In genomic region chr7:113766498-113766941, GRCm38 (mm10) we compare ENCODE assay signal across 9 mouse cellular contexts. TPM values are rescaled to one million over a fixed set of nuclear protein-coding genes. Genes with fewer than 3 reads are reported as not detected.
DNase-seq lines count a peak whose midpoint lies in the region; ATAC-seq and TF ChIP-seq lines count a peak whose summit lies in the region.
"Had no signal": no experiment of that assay in that cellular context is flagged by ENCODE, and none has a peak within 500 bp of the region (broad histone marks: within the 10 kb centered on the region; RNA-seq: fewer than 3 reads in every experiment).

No protein-coding gene starts in this region.

- no peaks in the 10 kb centered on the region for H3K4me1 ChIP-seq in ES-Bruce4 (ENCODE audit: control insufficient read depth, insufficient read depth, low read length)
- peaks cover 20% of the 10 kb centered on the region; the same call in 1 of the 2 replicates for H3K4me1 ChIP-seq in embryonic facial prominence, embryonic 12.5 days
- peaks cover 3% of the 10 kb centered on the region; the same call in 1 of the 2 replicates for H3K4me1 ChIP-seq in hindbrain, embryonic 11.5 days (replicated peaks; ENCODE audit: control insufficient read depth, insufficient read depth, low read length)
- H3K4me1 ChIP-seq in liver, postnatal 0 days (ENCODE audit: insufficient read depth) = no peaks in the 10 kb centered on the region; the same call in 1 of the 2 replicates
- H3K4me1 ChIP-seq in small intestine, adult 2 months (ENCODE audit: control insufficient read depth, insufficient read depth, insufficient read length, low read length) = peaks cover 9% of the 10 kb centered on the region; the same call in 1 of the 2 replicates

- H3K9ac ChIP-seq in ES-Bruce4 (ENCODE audit: low read depth, poor library complexity, severe bottlenecking) = peak overlapping the region; percentile 7
- H3K9ac ChIP-seq in embryonic facial prominence, embryonic 12.5 days = peak overlapping the region; percentile 58
- H3K9ac ChIP-seq in hindbrain, embryonic 11.5 days (ENCODE audit: low read depth, low read length) = peak overlapping the region; percentile 58
- no peak overlapping the region for H3K9ac ChIP-seq in liver, postnatal 0 days (replicated peaks)

- peak; percentile 24; the same call in 1 of the 2 replicates for ATAC-seq in embryonic facial prominence, embryonic 12.5 days (ENCODE audit: insufficient number of reproducible peaks, insufficient read depth, low FRiP score, low TSS enrichment)
- peak; percentile 70 for ATAC-seq in hindbrain, embryonic 11.5 days (ENCODE audit: low FRiP score)
- ATAC-seq in liver, postnatal 0 days = no peak

- no peak overlapping the region for H3K27ac ChIP-seq in ES-Bruce4 (ENCODE audit: insufficient read depth, low read length)
- H3K27ac ChIP-seq in embryonic facial prominence, embryonic 12.5 days = no peak overlapping the region
- H3K27ac ChIP-seq in hindbrain, embryonic 11.5 days (ENCODE audit: low read depth, low read length) = 0 out of 2 replicates have a peak overlapping the region, but pooled peaks have one; percentile 11
- H3K27ac ChIP-seq in liver, postnatal 0 days (ENCODE audit: low read depth) = no peak overlapping the region
- no peak overlapping the region for H3K27ac ChIP-seq in small intestine, adult 2 months (ENCODE audit: insufficient read depth, low read depth, low read length)

- H3K36me3 ChIP-seq in ES-Bruce4 (ENCODE audit: control insufficient read depth, insufficient read depth, low read length, poor library complexity, severe bottlenecking) = no peaks in the 10 kb centered on the region
- no peaks in the 10 kb centered on the region for H3K36me3 ChIP-seq in embryonic facial prominence, embryonic 12.5 days
- H3K36me3 ChIP-seq in hindbrain, embryonic 11.5 days (ENCODE audit: control insufficient read depth, insufficient read depth, low read length) = no peaks in the 10 kb centered on the region
- no peaks in the 10 kb centered on the region for H3K36me3 ChIP-seq in liver, postnatal 0 days (replicated peaks; ENCODE audit: insufficient read depth, low read length)
- no peaks in the 10 kb centered on the region for H3K36me3 ChIP-seq in small intestine, adult 2 months (ENCODE audit: control insufficient read depth, insufficient read depth, low read length)

- no peak for TF ChIP-seq EP300 in ES-Bruce4 (IDR thresholded peaks at IDR 0.05; ENCODE audit: insufficient read depth, low read depth, low read length)
- TF ChIP-seq EP300 in liver, postnatal 0 days (IDR thresholded peaks at IDR 0.05; ENCODE audit: low read depth) = no peak

- no peak for TF ChIP-seq CTCF in ES-Bruce4 (IDR thresholded peaks at IDR 0.05; ENCODE audit: low read depth, low read length)
- TF ChIP-seq CTCF in liver, postnatal 0 days (IDR thresholded peaks at IDR 0.05; ENCODE audit: low read depth) = no peak
- no peak for TF ChIP-seq CTCF in small intestine, adult 2 months (IDR thresholded peaks at IDR 0.05; ENCODE audit: extremely low read depth, insufficient read length, insufficient replicate concordance, low read depth, low read length)

- peak; percentile 90 for DNase-seq in heart, adult 11 months
- DNase-seq in heart, adult 8-10 months (ENCODE audit: low spot score) = no peak
- DNase-seq in hindbrain, embryonic 11.5 days (ENCODE audit: low spot score) = peak; percentile 51
- no peak for DNase-seq in liver, postnatal 0 days
- DNase-seq in gastrocnemius, adult 18-20 months (ENCODE audit: low spot score) = no peak

- under 1% methylated on average over 27 of the region's 27 CpGs for WGBS in embryonic facial prominence, embryonic 12.5 days
- WGBS in hindbrain, embryonic 11.5 days = under 1% methylated on average over 27 of the region's 27 CpGs
- 2% methylated on average over 27 of the region's 27 CpGs for WGBS in liver, postnatal 0 days (ENCODE audit: insufficient replicate concordance)
- WGBS in small intestine, adult 2 months = 3% methylated on average over 27 of the region's 27 CpGs

- H3K4me3 ChIP-seq in ES-Bruce4 (ENCODE audit: low read depth, low read length) = peak overlapping the region; percentile 67
- peak overlapping the region; percentile 53 for H3K4me3 ChIP-seq in embryonic facial prominence, embryonic 12.5 days
- H3K4me3 ChIP-seq in hindbrain, embryonic 11.5 days (ENCODE audit: low read depth, low read length) = peak overlapping the region; percentile 50
- H3K4me3 ChIP-seq in liver, postnatal 0 days (ENCODE audit: low read depth, low read length) = peak overlapping the region; percentile 29; the same call in 1 of the 2 replicates
- peak overlapping the region; percentile 56 for H3K4me3 ChIP-seq in small intestine, adult 2 months (ENCODE audit: low read depth, low read length)

- no peaks in the 10 kb centered on the region; the same call in 1 of the 2 replicates for H3K9me3 ChIP-seq in ES-Bruce4 (replicated peaks; ENCODE audit: control insufficient read depth, insufficient read depth, low read length, poor library complexity, severe bottlenecking)
- H3K9me3 ChIP-seq in embryonic facial prominence, embryonic 12.5 days = 0 out of 2 replicates have a peak, but pooled peaks cover 4% of the 10 kb centered on the region
- no peaks in the 10 kb centered on the region for H3K9me3 ChIP-seq in hindbrain, embryonic 11.5 days (ENCODE audit: control insufficient read depth, low read length)
- no peaks in the 10 kb centered on the region for H3K9me3 ChIP-seq in liver, postnatal 0 days (ENCODE audit: low read length)

- TF ChIP-seq POLR2A in ES-Bruce4 (IDR thresholded peaks at IDR 0.05; ENCODE audit: insufficient read depth, low read length) = no peak
- no peak for TF ChIP-seq POLR2A in small intestine, adult 2 months (IDR thresholded peaks at IDR 0.05; ENCODE audit: low read depth, low read length)

- peak overlapping the region; percentile 92 for H3K4me2 ChIP-seq in embryonic facial prominence, embryonic 12.5 days (replicated peaks)
- H3K4me2 ChIP-seq in hindbrain, embryonic 11.5 days (replicated peaks; ENCODE audit: low read depth, low read length) = peak overlapping the region; percentile 90
- H3K4me2 ChIP-seq in liver, postnatal 0 days (ENCODE audit: low read depth, low read length) = peak overlapping the region; percentile 59

- H3K27me3 ChIP-seq in ES-Bruce4 (ENCODE audit: control insufficient read depth, insufficient read depth, low read length, poor library complexity, severe bottlenecking) = peaks cover 7% of the 10 kb centered on the region; the same call in 1 of the 2 replicates
- H3K27me3 ChIP-seq in embryonic facial prominence, embryonic 12.5 days = peaks cover 37% of the 10 kb centered on the region
- H3K27me3 ChIP-seq in hindbrain, embryonic 11.5 days (ENCODE audit: control insufficient read depth, insufficient read depth, low read length) = peaks cover 30% of the 10 kb centered on the region
- H3K27me3 ChIP-seq in liver, postnatal 0 days (ENCODE audit: insufficient read depth, low read length) = peaks cover 44% of the 10 kb centered on the region
- peaks cover 14% of the 10 kb centered on the region for H3K27me3 ChIP-seq in small intestine, adult 2 months (ENCODE audit: control insufficient read depth, insufficient read depth, low read length)

RNA-seq across cellular contexts. Expression of gene Spon1, which starts 0.7 kb away (rescaled TPM):
- total RNA-seq in heart, adult 8-10 months (2022) = 10 to 100 TPM in 3 of 4 experiments, 1 to 10 TPM in 1; 7.6 to 12.9 (median 11.5) TPM
- 1.8 and 2.0 TPM in 2 replicates for polyA plus RNA-seq in ES-Bruce4 (2011; ENCODE audit: insufficient read depth, insufficient read length, low read depth, missing spikeins)
- polyA plus RNA-seq in embryonic facial prominence, embryonic 12.5 days (2016; fragmentation: Nextera tagmentation; extraction: Ambion mirVana) = 22.7 and 25.9 TPM in 2 replicates
- 47.7 and 72.3 TPM in 2 replicates for polyA plus RNA-seq in hindbrain, embryonic 11.5 days (2014; fragmentation: Nextera tagmentation; extraction: Ambion mirVana)
- polyA plus RNA-seq in liver, postnatal 0 days (2015; fragmentation: Nextera tagmentation; extraction: Ambion mirVana) = 0.26 and 0.35 TPM in 2 replicates
- 3.0 and 3.3 TPM in 2 replicates for polyA plus RNA-seq in small intestine, adult 2 months (2012; rRNA removed)
- total RNA-seq in gastrocnemius, adult 18-20 months (2021) = 1 to 10 TPM; 2.3 to 3.1 TPM
- total RNA-seq: CH12.LX had no signal

Comparison
In these comparisons a context has a peak if more than half of its experiments do, and no peak if none do; other contexts are left out.
1. DNase-seq: peak in heart, adult 11 months (single experiment) and hindbrain, embryonic 11.5 days (single experiment); none in heart, adult 8-10 months (single experiment), liver, postnatal 0 days (single experiment) and gastrocnemius, adult 18-20 months (single experiment).
2. Peak in every context shown above with its lines, with median percentiles within 50 percentile points of each other: H3K4me3 ChIP-seq and H3K4me2 ChIP-seq.